Mouse (Mus musculus) spleen, embryonic (tissue): Measurements from ENCODE around the gene Rpl19.

Source experiments
- CTCF ChIA-PET: fragments of 350-600 bp; sonication (Branson Sonifier 250); formaldehyde crosslinking; loops from one replicate; lab custom pipeline; 2022; lab: Charles Lee

The Rpl19 gene

GRCm38 (mm10) chr11:98049672-98050519, 23.4 kb downstream of the Rpl19 start:
- CTCF ChIA-PET = interaction anchor here (1.2 kb wide), 1 partner anchor 28 kb away, joined by 4 read pairs; no protein-coding TSS in a partner anchor

- CTCF ChIA-PET = interaction anchor here (1.2 kb wide), 1 partner anchor 28 kb away, joined by 4 read pairs; no protein-coding TSS in a partner anchor
Measured at GRCm38 (mm10) chr11:98050520-98050815, 24.0 kb downstream of the Rpl19 start.

- CTCF ChIA-PET = interaction anchor here (0.6 kb wide), 1 partner anchor 59 kb away, joined by 5 read pairs; no protein-coding TSS in a partner anchor
Measured at GRCm38 (mm10) chr11:98050940-98051339, 24.4 kb downstream of the Rpl19 start.

GRCm38 (mm10) chr11:98051611-98052128, 25.2 kb downstream of the Rpl19 start:
- CTCF ChIA-PET = interaction anchor here (0.6 to 1.5 kb wide), 2 partner anchors 22 to 24 kb away, joined by 3 to 4 read pairs; no protein-coding TSS in a partner anchor

- CTCF ChIA-PET = interaction anchor here (1.5 kb wide), 1 partner anchor 23 kb away, joined by 3 read pairs; no protein-coding TSS in a partner anchor
Measured at GRCm38 (mm10) chr11:98052129-98052988, 25.8 kb downstream of the Rpl19 start.

GRCm38 (mm10) chr11:98052989-98053834, 26.7 kb downstream of the Rpl19 start, which contains the start of gene Stac2:
Gene Stac2, minus strand, starts transcription at chr11:98053462.
- CTCF ChIA-PET = interaction anchor here (0.6 to 1.5 kb wide), 3 partner anchors 22 to 83 kb away, joined by 3 to 4 read pairs (median 3); no protein-coding TSS in a partner anchor

GRCm38 (mm10) chr11:98057466-98057865, 31.0 kb downstream of the Rpl19 start:
- CTCF ChIA-PET = no interaction called here

GRCm38 (mm10) chr11:98057998-98058397, 31.5 kb downstream of the Rpl19 start:
- CTCF ChIA-PET = no interaction called here

GRCm38 (mm10) chr11:98059662-98060061, 33.2 kb downstream of the Rpl19 start:
- CTCF ChIA-PET = no interaction called here

- CTCF ChIA-PET = no interaction called here
Measured at GRCm38 (mm10) chr11:98060104-98060692, 33.7 kb downstream of the Rpl19 start.

- CTCF ChIA-PET = no interaction called here
Measured at GRCm38 (mm10) chr11:98061441-98061840, 34.9 kb downstream of the Rpl19 start.

- CTCF ChIA-PET = no interaction called here
Measured at GRCm38 (mm10) chr11:98061904-98062562, 35.5 kb downstream of the Rpl19 start.

- CTCF ChIA-PET = no interaction called here
Measured at GRCm38 (mm10) chr11:98066201-98066600, 39.7 kb downstream of the Rpl19 start.

- CTCF ChIA-PET = no interaction called here
Measured at GRCm38 (mm10) chr11:98067255-98067654, 40.7 kb downstream of the Rpl19 start.

- CTCF ChIA-PET = no interaction called here
Measured at GRCm38 (mm10) chr11:98073442-98073841, 46.9 kb downstream of the Rpl19 start.

- CTCF ChIA-PET = interaction anchor here (0.5 to 2.2 kb wide), 4 partner anchors 23 to 105 kb away, joined by 3 to 12 read pairs (median 4); no protein-coding TSS in a partner anchor
Measured at GRCm38 (mm10) chr11:98075195-98075808, 48.8 kb downstream of the Rpl19 start.

GRCm38 (mm10) chr11:98077086-98077485, 50.6 kb downstream of the Rpl19 start:
- CTCF ChIA-PET = interaction anchor here (1.3 kb wide), 1 partner anchor 42 kb away, joined by 3 read pairs; no protein-coding TSS in a partner anchor
